Mouse (Mus musculus) skeletal muscle tissue, adult 2 months (tissue): Measurements from ENCODE around the gene Foxp1.

Source experiments
- DNase-seq: peaks from one replicate; pipeline ENCODE4 v3.0.0-alpha.2; 2012; ENCODE audit warnings: low read depth, low spot score

Gene Foxp1

DNA sequence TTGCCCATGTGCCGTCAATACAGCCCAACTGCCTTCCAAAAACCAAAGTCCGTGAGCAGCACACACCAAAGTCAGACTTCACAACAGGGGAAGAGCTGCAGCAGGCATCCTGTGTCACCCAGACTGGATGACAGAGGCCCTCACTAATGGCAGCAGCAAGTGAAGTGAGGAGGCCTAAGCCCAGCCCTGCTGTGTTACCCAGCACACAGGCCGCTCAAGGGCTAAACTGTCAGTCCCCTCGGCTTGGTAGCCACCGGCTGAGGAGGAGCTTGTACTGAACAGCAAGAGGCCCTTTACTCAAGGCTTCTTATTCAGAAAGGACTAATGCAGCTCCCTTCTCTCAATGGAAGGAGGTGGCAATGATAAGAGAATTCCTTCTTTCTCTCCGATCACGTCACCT is 336.0 kb downstream of the Foxp1 start:
- DNase-seq, result no peak

DNA sequence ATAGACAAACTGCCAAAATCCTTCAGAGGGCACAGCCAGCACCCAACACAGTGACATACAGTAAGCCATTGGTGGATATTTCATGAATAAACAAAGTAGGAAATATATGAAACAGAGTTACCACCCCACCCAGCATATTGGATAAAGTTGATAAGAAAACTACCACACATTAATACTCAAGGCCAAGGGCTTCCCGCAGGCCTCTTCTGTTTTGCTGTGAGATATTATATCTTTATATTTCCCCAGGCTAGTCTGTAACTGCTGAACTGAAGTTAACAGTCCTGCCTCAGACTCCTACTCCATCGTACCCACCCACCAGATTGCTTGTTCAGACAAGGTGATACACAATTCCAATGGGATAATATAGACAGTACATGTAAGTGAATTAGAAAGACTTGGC is 336.7 kb downstream of the Foxp1 start:
- DNase-seq, result no peak

DNA sequence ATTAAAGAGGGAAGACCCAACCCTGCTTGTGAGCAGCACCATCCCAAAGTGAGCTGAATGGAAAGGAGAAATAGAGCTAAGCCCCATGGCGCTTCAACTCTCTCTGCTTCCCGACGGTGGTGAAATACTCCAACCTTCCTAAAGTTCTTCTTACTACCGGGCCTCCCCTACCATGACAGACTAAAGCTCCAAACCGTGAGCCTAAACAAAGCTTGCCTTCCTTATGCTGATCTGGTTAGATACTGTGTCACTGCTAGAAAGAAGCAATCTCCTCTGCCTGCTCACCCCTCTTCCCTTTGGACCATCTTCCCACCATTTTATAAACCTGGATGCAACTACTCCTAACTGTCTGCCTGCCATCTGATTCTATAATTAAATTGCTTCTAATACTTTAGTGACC is 338.5 kb downstream of the Foxp1 start:
- no peak for DNase-seq

DNA sequence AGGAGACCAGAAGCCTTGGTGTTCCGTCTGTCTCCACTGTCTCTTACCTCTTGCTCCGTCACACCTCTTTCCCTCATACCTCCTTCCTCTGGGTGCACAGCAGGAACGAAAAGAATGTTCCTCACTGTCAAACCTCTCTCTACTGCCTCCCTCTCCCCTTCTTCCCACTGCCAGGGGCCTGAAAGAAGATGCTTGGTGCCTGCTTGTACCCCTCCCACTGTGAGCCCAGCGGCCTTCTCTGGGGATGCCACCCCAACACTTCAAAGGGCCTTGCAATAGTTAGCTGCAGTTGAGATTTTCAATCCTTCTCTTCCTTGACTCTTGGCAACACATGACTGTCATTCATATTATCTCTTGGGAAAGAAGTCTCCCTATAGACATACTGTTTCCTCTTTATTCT is 339.7 kb downstream of the Foxp1 start:
- DNase-seq, result no peak

DNA sequence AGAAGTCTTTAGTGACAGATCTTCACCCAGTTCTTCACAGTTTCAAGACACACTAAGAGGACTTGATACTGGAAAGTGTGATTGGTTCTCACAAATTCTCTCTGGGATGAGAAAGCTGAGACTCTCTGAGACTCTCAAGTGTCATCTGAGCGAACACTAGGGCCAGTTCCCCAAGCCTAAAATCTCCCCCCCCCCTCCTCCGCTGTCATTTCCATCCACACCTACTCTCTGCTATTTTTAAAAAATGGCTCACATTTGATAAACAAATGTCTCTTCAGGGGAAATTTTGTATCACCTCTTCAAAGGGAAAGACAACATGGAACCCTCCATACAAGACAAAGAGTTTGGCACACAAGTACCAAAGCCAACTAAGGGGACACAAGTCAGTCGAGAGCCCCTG is 346.3 kb downstream of the Foxp1 start:
- DNase-seq, result no peak

DNA sequence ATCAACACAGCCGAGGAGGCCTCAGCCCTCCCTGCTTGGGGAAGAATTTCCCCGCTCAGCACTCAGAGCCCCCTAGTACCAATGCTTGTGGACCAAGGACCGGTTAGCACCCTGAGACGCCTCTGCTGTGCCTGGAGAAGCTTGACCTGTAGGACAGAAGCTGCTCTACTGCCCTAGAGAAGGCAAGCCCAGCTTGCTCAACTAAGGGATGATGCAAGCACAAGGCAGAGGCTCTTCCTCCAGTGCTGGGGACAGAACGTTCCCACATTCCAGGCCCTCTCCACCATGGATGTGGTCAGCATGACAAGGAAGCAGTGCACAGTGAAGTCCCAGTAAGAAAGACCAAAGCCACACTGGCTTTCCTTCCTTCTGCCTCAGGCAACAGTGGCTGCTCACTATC is 347.1 kb downstream of the Foxp1 start:
- peak; percentile 40 for DNase-seq

DNA sequence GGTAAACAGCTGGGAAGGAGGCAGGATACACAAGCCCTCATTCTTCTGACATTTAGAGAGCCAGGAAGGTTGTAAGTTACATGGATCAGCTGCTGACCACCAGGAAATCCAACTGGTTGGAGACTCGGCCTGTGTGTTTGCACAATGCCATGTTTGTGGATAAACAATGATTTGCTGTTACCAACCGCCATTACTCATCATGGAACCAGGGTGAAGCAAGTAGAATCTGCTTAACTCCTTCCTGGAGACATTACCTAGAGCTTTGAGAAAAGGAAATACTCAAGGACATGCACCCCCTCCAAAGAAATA is 348.7 kb downstream of the Foxp1 start:
- DNase-seq, result no peak

DNA sequence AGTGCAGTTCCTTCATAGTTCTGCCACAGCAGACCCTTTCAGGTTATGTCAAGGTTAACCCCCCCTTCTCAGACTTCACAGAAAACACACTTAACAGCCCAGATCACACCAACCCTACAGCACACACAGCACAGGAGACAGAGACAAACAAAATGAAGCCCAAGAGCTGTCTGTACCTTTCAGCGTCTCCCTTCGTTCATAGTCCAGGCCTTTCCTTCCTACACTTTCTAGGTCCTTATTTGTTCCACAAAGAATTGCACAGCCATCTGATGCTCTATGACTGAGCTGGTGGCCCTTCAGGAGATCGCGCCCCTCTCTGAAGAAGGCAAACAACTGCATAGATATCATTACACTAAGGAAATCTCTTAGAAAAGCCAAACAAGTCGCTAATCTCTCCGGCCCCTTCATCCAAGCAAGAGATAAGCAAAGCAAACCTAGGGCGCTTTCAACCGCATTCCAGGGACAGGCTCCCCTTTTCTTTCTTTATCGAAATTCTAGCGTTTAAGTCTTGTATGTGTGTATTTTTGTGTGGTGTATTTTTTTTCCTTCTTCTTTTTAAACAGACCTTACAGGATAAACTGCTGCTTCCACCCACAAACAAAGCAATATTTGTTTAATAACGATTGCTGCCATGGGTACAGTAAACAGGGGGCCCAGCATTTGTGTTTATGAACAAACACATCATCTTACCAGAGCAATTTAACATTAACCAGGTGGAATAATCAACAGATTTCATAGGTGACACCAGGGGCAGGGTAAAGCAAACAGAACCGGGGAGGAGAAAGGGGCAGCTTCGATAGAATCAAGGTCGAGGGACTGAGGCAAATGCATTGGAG is 349.2 kb downstream of the Foxp1 start:
- DNase-seq, result no peak

DNA sequence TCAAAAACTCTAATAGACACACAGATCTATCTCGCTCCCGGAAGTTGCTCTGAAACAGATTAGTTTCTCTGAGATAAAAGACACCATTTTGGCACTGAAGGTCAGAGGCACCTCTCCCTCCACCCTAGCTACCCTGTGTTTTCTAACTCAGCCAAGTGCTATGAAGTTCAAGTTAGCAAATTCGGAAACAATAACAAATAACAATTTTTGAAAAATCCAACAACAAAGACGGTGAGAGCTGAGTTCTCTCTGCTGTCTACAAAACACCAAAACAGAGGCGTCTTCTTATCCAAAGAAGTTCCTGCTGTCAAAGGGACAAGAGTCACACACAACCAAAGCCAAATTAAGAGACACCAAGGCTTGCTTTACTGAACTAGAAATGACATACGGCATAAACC is 349.9 kb downstream of the Foxp1 start:
- no peak for DNase-seq

DNA sequence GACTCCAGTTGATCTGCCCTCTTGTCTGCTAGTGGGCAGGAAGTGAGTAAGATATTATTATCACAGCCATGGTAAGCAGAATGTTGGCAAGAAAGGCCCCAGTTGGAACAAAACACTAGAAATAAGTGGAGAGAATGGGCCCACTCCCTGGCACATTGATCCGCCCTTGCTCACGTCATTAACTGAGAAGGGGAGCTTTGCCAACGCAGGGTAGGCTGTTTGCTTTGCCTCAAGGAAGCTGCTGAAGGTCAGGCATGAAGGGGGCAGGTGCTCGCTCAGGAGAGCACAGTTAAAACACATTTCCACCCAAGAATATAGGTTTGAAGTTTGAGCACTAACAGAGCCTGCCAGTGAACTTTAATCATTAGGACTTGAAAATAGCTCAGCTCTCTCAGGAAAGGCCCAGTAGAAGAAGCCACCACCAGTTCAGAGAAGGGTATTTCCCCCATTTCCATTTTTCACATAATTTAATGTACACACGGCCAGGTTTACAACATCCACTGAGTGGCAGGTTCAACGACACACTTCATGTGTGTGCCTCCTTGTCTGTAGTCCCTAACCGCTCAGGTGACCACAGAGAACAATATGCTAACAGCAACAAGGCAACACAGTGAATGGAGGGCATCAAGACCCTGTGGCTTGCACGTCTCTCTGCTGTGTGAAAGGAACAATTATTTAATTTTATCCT is 350.5 kb downstream of the Foxp1 start:
- no peak for DNase-seq

DNA sequence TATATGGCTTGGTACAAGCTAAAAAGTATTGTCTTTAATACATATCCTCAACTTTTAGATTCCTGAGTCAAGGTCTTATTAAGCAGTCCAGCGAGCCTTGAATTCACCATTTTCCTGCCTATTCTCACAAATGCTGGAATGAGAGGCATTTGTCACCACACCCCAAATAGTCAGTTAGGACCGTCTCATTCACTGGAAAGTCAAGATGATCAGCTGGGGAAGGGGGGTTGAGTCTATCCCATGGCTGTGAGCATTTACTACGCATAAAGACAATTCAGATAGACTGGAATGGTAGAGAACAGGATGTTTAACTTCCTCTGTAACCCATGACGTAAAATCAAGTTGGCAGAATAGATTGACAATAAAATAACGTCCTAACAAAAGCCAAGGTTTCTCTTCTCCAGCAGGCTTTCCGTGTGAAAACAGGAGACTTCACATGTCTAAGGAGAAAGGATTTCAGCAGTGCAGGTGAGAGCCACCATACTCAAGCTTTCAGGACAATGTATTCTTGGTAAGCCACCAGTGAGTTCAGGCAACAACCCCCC is 351.2 kb downstream of the Foxp1 start:
- no peak for DNase-seq

DNA sequence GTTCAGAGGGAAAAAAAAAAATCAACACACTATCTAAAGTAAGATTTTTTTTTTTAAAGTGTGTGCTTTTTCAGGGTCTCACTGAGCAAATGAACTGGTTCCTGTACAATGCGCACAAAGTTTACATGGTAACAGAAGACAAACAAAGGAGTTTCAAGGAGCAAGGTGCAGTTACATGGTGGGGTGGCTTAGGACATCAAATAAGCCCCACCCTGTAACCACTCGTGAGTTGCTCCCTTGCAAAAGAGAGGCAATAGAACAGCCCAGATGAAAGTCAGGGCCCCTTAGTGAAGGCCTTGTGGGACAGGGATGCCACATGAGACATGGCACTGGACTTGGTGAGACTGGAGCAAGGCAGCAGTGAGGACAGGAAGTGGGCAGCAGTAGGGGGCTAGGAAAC is 353.8 kb downstream of the Foxp1 start:
- DNase-seq, result no peak

DNA sequence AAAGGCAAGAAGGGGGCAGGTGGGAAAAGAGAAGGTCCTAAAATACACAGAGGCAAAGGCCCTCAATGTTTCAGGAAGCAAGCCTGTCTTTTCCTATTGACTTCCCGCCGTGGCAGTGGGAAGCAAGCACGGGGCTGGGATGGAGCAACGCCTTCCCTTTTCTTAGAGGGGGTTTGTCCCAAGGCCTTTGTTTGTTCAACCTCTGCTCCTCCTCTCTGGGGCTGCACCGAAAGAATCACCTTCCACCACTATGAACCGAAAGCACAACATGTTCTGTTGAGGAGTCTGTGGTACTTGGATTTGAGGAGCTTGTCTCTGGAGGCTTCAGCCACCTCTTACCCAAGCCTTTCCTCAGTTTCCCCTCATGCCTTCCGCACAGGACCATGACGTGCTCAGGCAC is 355.5 kb downstream of the Foxp1 start:
- no peak for DNase-seq

DNA sequence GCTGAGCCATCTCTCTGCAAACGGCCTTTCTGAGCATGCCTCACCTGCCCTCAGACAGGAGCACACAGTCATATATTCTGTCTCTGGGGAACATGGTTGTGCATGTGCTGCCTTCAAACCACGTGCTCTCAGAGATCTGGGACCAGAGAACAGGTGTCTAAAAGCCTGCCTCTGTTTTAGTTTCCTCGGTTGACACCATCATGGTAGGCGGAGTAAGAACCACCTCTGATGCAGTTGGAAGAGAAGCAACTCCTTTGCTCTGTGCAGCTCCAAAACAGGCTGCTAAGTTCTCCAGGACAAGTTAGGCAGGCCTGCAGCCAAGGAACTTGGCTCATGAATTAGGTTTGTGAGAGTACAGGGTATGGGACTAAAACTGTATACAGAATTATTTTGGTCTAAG is 356.4 kb downstream of the Foxp1 start:
- DNase-seq, result peak; percentile 14

DNA sequence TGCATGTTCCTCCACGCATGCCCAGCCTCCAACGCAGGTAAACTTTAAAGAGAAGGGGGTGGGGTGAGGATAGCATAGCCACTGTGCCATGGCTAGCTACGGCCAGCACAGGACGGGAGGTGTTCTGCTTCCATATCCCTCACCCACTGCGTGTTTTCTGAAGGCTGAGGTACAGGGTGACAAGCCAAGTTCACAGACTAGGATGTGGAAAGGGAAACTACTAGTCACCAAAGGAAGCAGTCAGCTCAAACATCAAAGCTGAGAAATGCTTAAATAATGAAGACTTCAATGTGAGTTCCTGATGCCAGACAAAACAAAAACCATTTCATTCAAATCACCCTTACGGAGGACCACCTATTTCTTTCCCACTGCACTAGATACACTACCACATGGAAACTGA is 357.8 kb downstream of the Foxp1 start:
- no peak for DNase-seq

DNA sequence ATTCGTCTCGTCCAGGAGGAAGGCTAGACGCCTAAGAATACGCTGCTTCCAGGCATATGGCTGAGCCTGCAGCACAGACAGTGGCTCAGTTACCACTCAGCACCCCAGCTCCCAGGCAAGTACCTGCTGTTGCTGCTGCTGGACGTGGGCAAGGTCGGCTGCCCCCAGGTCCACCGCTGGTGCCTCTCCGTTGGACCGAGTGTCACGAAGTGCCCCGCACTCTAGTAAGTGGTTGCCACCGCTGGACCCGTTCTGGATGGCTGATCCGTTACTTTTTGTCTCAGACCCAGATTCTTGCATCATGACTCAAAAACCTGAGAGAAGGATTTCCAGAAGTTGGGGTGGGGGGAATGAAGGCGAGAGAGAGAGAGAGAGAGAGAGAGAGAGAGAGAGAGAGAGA is 359.8 kb downstream of the Foxp1 start:
- DNase-seq, result no peak

DNA sequence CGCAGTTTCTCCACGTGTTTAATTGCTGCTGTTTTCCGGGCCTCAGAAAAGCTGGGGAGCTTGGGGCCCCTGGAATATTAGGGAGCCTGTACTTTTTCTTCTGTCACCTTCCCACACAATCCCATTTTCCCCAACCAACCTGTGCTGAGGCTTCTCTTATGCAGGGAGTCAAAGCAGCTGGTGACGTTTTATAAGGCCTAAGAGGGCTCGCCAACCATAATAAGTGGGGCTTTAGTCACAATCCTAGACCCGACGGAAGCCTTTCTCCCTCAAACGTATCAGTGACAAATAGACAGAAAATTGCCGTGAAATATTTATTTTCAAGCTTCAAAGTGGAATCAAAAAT is 362.2 kb downstream of the Foxp1 start:
- no peak for DNase-seq

DNA sequence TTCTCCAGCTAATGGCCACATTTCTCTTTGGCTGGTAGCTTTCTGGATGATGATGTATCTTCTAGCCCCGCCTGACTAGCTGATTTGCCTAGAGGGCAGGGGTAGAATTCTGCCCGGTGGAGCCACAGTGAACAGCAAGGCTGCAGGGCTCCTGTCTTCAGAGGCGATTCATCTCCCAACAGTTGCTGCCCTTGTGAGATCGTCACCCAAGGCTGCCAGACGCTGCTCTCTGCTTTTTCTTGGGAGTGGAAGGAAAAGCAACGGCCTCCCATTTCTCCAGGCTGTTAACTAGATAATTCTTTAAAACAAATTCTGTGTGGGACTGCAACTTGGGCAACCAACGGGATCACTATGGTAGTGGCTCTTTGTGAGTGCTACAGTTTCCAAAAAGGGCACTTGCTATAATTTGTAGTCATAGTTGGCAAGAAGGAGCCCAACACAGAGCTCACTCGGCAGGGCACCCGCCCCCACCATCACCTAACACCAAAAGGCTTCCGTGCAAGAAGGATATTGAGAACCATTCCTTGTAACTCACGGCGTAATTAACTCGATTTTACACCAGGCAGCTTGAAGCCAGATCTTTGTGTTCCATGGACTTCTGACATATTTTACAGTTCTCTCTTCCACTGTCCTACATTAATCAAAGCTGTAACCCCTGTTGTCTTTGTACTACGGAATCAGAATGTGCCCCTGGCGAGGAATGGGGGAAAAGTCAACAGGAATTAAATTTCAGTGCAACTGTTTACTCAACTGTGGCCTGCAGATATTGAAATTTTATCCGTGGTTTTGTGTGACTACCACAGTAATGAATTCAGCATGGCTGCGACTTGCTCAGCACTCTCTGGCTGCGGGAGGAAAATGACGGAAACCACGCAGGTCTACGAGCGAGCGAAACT is 362.8 kb downstream of the Foxp1 start:
- DNase-seq, result no peak

DNA sequence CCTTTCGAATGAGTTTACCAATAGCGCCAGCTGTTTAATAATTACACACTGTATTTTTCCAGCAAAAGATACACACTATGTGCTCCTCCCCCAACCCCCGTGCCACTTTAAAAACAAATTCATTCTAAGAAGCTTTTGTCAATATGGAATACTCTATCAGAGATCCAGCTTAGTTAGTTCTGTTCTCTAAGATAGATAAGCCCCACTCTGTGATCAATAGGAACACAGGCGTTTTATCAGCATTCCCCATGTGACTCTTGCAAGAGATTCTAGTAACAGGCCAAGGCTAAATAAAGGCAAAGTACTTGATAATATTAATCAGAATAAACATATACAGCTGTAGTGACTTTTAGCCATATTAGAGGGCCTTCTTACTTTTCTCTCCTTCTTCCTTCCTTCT is 368.8 kb downstream of the Foxp1 start:
- no peak for DNase-seq

DNA sequence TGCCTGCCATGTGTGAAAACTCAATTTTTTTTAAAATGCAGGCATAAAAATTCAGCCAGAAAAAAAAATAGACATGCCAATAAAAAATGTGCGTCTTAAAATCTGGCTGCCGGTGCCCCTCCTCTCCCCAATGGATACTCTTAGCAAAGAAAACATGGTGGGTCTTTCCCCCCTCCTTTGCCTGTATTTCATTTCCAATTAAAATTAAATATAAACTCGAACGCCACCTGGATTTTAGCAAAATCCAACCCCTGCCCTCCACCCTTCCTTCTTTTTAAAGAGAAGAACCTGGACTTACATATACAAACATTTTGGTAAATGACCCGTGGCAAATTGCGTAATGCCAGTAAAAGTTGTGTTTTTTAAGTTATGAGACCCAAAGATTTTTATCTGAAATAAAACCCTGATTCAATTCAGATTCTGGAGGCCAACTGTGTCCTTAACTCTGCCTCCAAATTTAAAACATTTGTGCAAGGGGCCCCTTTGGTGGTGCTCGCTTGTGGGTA is 376.1 kb downstream of the Foxp1 start:
- no peak for DNase-seq

DNA sequence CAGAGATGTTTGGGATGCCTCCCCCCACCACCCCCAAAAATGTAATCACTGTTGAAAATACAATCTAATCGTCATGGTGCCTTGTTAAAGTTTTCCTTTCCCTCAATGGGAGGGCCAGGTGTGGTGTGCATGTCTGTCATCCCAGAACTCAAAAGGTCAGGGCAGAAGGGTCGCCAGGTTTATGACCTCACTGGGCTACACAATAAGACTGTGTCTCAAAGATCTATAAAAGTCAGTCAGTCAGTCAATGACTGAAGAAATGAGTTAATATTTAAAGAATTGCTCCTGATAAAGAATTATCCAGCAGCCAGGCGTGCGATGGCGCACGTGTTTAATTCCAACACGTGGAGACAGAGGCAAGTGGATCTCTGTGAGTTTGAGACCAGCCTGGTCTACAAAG is 377.5 kb downstream of the Foxp1 start:
- DNase-seq, result no peak

DNA sequence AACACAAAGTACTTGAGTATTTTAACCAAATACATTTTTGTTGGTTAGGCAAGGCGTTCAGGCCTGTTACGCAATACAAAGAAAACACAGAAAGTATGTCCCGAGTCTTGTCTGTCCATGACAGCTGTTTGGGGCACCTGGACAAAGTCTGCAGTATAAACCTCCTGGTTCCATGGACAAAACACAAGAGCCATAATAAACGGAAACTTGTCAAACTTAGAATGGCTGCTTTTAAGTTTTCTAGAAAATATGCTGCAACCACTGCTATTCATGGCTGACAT is 378.8 kb downstream of the Foxp1 start:
- DNase-seq, result no peak
